26 mouse cellular contexts compared by ENCODE assay signal in the genomic region with DNA sequence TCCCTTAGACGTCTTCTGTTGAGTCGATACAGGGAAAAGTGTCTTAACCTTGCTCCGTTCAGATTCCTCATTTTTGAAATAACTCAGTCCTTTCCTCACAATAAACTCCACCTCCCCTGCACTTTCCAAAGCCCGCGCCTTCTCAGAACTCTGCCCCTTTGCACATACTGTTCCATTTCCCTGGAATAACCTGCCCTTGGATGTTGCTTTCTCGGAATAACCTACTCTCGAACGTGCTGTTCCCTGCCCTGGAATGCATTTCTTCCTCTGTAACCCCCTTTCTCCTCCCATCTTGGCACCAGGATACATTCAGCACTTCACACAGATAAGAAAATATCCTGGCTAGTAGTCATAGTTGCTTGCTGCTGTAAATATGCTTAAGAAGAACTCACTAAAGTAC. TPM values are rescaled to one million over a fixed set of nuclear protein-coding genes. Genes with fewer than 3 reads are reported as not detected.
DNase-seq lines count a peak whose midpoint lies in the region; ATAC-seq lines count a peak whose summit lies in the region.
"Had no signal": no experiment of that assay in that cellular context is flagged by ENCODE, and none has a peak within 500 bp of the region (broad histone marks: within the 10 kb centered on the region; RNA-seq: fewer than 3 reads in every experiment).

No protein-coding gene starts in this region.

- no peak overlapping the region for H3K9ac ChIP-seq in heart, embryonic 15.5 days
- H3K9ac ChIP-seq: embryonic facial prominence, embryonic 12.5 days; forebrain, embryonic 12.5 days; hindbrain, embryonic 15.5 days; limb, embryonic 13.5 days; liver, embryonic 13.5 days; neural tube, embryonic 13.5 days had no signal

- WGBS in heart, embryonic 15.5 days = 62% methylated on average over 8 of the region's 8 CpGs

- H3K4me3 ChIP-seq in heart, embryonic 15.5 days = no peak overlapping the region
- H3K4me3 ChIP-seq: embryonic facial prominence, embryonic 12.5 days; forebrain, embryonic 12.5 days; hindbrain, embryonic 15.5 days; limb, embryonic 13.5 days; liver, embryonic 13.5 days; myocyte; neural tube, embryonic 13.5 days had no signal

- peaks cover 15% of the 10 kb centered on the region for H3K4me1 ChIP-seq in heart, embryonic 15.5 days (replicated peaks)
- H3K4me1 ChIP-seq: liver, embryonic 13.5 days had no signal

- peak; percentile 30 to 43 for DNase-seq in lung, adult 18-20 months
- DNase-seq in lung, postnatal 14 days = no peak
- peak; percentile 20 to 28 for DNase-seq in heart, adult 9 months (ENCODE audit: low spot score in 2 of 2)
- DNase-seq in heart, postnatal 4 days = peak; percentile 20
- no peak for DNase-seq in ovary, postnatal 10 days (ENCODE audit: low spot score)
- no peak for DNase-seq in left cerebral cortex, adult 11 months (ENCODE audit: low spot score)
- DNase-seq: adrenal gland, postnatal 10 days; cerebellum, adult 18-20 months; cerebellum, postnatal 14 days; gastrocnemius, postnatal 25 days; kidney, adult 9 months; kidney, postnatal 14 days; layer of hippocampus, postnatal 36 days; liver, embryonic 13.5 days; right cerebral cortex, adult 18-20 months; right cerebral cortex, postnatal 4 days had no signal

- H3K4me2 ChIP-seq in heart, embryonic 15.5 days = peak overlapping the region; percentile 9
- H3K4me2 ChIP-seq: embryonic facial prominence, embryonic 12.5 days; forebrain, embryonic 12.5 days; hindbrain, embryonic 15.5 days; limb, embryonic 13.5 days; liver, embryonic 13.5 days; neural tube, embryonic 13.5 days had no signal

- peak overlapping the region; percentile 22; the same call in 1 of the 2 replicates for H3K27ac ChIP-seq in heart, embryonic 15.5 days
- H3K27ac ChIP-seq: embryonic facial prominence, embryonic 12.5 days; forebrain, embryonic 12.5 days; hindbrain, embryonic 15.5 days; limb, embryonic 13.5 days; liver, embryonic 13.5 days; neural tube, embryonic 13.5 days; stomach, postnatal 0 days had no signal

- no peaks in the 10 kb centered on the region for H3K9me3 ChIP-seq in heart, embryonic 15.5 days (replicated peaks)
- H3K9me3 ChIP-seq: embryonic facial prominence, embryonic 12.5 days; forebrain, embryonic 12.5 days; hindbrain, embryonic 15.5 days; limb, embryonic 13.5 days; liver, embryonic 13.5 days; neural tube, embryonic 13.5 days had no signal

- peak; percentile 39; the same call in 1 of the 2 replicates for ATAC-seq in heart, embryonic 15.5 days (replicated peaks; ENCODE audit: insufficient number of reproducible peaks, insufficient read depth, low FRiP score, low read depth)
- ATAC-seq: activated CD4-positive, CD25-positive, alpha-beta regulatory T cell, adult 4 months; midbrain, embryonic 16.5 days had no signal

- no peaks in the 10 kb centered on the region for H3K27me3 ChIP-seq in heart, embryonic 15.5 days
- H3K27me3 ChIP-seq: embryonic facial prominence, embryonic 12.5 days; forebrain, embryonic 12.5 days; hindbrain, embryonic 15.5 days; limb, embryonic 13.5 days; neural tube, embryonic 13.5 days had no signal

- no peaks in the 10 kb centered on the region for H3K36me3 ChIP-seq in heart, embryonic 15.5 days
- H3K36me3 ChIP-seq: embryonic facial prominence, embryonic 12.5 days; hindbrain, embryonic 15.5 days; limb, embryonic 13.5 days; liver, embryonic 13.5 days; neural tube, embryonic 13.5 days had no signal

RNA-seq across cellular contexts. Expression of gene Igf2bp2, which starts 5.6 kb away (rescaled TPM):
- 34.5 and 43.1 TPM in 2 replicates for polyA plus RNA-seq in heart, embryonic 15.5 days (2015; fragmentation: Nextera tagmentation; extraction: Ambion mirVana)
- total RNA-seq in heart, postnatal 4 days (2021) = 10 to 100 TPM; 23.9 to 24.8 TPM

Comparison
In these comparisons a context has a peak if more than half of its experiments do, and no peak if none do; other contexts are left out.
1. DNase-seq: peak in lung, adult 18-20 months (2 of 2), heart, adult 9 months (2 of 2) and heart, postnatal 4 days (single experiment); none in lung, postnatal 14 days (single experiment), ovary, postnatal 10 days (single experiment) and left cerebral cortex, adult 11 months (single experiment).